Mouse (Mus musculus) brain, embryonic 18.5 days (tissue): ENCODE results near the gene Myo1c.
"Not testable (repeated sequence)": the region's sequence is repeated elsewhere in the genome, so short reads cannot be mapped to it uniquely, and the experiment has no call there.

Experiments
- DNase-seq: peaks from one replicate; pipeline ENCODE4 v3.0.0-alpha.2; 2012; ENCODE audit warnings: low read depth, low spot score

Gene Myo1c

GRCm38 (mm10) chr11:75668621-75669020, 18.3 kb downstream of the Myo1c start:
- no peak for DNase-seq

GRCm38 (mm10) chr11:75669176-75669852, 19.0 kb downstream of the Myo1c start:
- DNase-seq: no peak

GRCm38 (mm10) chr11:75669853-75670200, 19.5 kb downstream of the Myo1c start:
- DNase-seq: no peak

GRCm38 (mm10) chr11:75671426-75672180, 21.3 kb downstream of the Myo1c start:
- DNase-seq: no peak

- no peak for DNase-seq
Observed at GRCm38 (mm10) chr11:75673411-75673810, 23.1 kb downstream of the Myo1c start.

- no peak for DNase-seq
Observed at GRCm38 (mm10) chr11:75674875-75675274, 24.6 kb downstream of the Myo1c start.

GRCm38 (mm10) chr11:75677881-75678746, 27.8 kb downstream of the Myo1c start:
- no peak for DNase-seq

- peak; percentile 91 for DNase-seq
Observed at GRCm38 (mm10) chr11:75678747-75679438, 28.6 kb downstream of the Myo1c start, which contains the start of gene Crk. TSS of gene Crk (plus strand) at chr11:75679259.

GRCm38 (mm10) chr11:75679439-75680171, 29.3 kb downstream of the Myo1c start:
- no peak for DNase-seq

GRCm38 (mm10) chr11:75684462-75684861, 34.2 kb downstream of the Myo1c start:
- no peak for DNase-seq

GRCm38 (mm10) chr11:75684956-75685355, 34.7 kb downstream of the Myo1c start:
- DNase-seq: no peak

GRCm38 (mm10) chr11:75687343-75687993, 37.2 kb downstream of the Myo1c start:
- no peak for DNase-seq

GRCm38 (mm10) chr11:75688132-75688531, 37.8 kb downstream of the Myo1c start:
- no peak for DNase-seq

- no peak for DNase-seq
Observed at GRCm38 (mm10) chr11:75689977-75690376, 39.7 kb downstream of the Myo1c start.

GRCm38 (mm10) chr11:75691047-75691446, 40.7 kb downstream of the Myo1c start:
- DNase-seq: no peak

- no peak for DNase-seq
Observed at GRCm38 (mm10) chr11:75693570-75693969, 43.3 kb downstream of the Myo1c start.

- not testable (repeated sequence) for DNase-seq
Observed at GRCm38 (mm10) chr11:75697464-75697863, 47.2 kb downstream of the Myo1c start.

- no peak for DNase-seq
Observed at GRCm38 (mm10) chr11:75700557-75700956, 50.3 kb downstream of the Myo1c start.

GRCm38 (mm10) chr11:75702761-75703160, 52.5 kb downstream of the Myo1c start:
- no peak for DNase-seq

- DNase-seq: no peak
Observed at GRCm38 (mm10) chr11:75703748-75704147, 53.4 kb downstream of the Myo1c start.
